Mouse (Mus musculus): ENCODE measurements around the gene Usp15. TPM values are rescaled to one million over a fixed set of nuclear protein-coding genes. Genes with fewer than 3 reads are reported as not detected.

Gene Usp15
- polyA plus RNA-seq, 1 experiment = 52.4 TPM

- H3K4me1 ChIP-seq (ENCODE audit: control insufficient read depth, insufficient read depth, low read length) = peaks cover 5% of the 10 kb centered on the region; the same call in 1 of the 2 replicates
- H3K4me3 ChIP-seq (replicated peaks; ENCODE audit: insufficient read depth, low read depth, low read length) = no peak overlapping the region
- H3K27me3 ChIP-seq (ENCODE audit: control insufficient read depth, insufficient read depth, low read length) = no peaks in the 10 kb centered on the region
- 43% methylated on average over 6 of the region's 6 CpGs for WGBS
- no peak for TF ChIP-seq POLR2A (IDR thresholded peaks at IDR 0.05; ENCODE audit: borderline replicate concordance, insufficient read depth, low read length)
- TF ChIP-seq CTCF (IDR thresholded peaks at IDR 0.05; ENCODE audit: borderline replicate concordance, insufficient read depth, low read depth, low read length) = no peak
- no peak overlapping the region for H3K27ac ChIP-seq (ENCODE audit: insufficient read depth, low read length)
- DNase-seq = peak in 1 of 2 experiments; percentile 17
These were observed 49.6 kb downstream of the Usp15 start for GRCm38 (mm10) chr10:123147180-123147579.

- H3K4me1 ChIP-seq (ENCODE audit: control insufficient read depth, insufficient read depth, low read length) = peaks cover 5% of the 10 kb centered on the region; the same call in 1 of the 2 replicates
- no peak overlapping the region for H3K27ac ChIP-seq (ENCODE audit: insufficient read depth, low read length)
- no peak for DNase-seq
- 93% methylated on average over 2 of the region's 2 CpGs for WGBS
- H3K4me3 ChIP-seq (replicated peaks; ENCODE audit: insufficient read depth, low read depth, low read length) = no peak overlapping the region
- H3K27me3 ChIP-seq (ENCODE audit: control insufficient read depth, insufficient read depth, low read length) = no peaks in the 10 kb centered on the region
- no peak for TF ChIP-seq POLR2A (IDR thresholded peaks at IDR 0.05; ENCODE audit: borderline replicate concordance, insufficient read depth, low read length)
- TF ChIP-seq CTCF (IDR thresholded peaks at IDR 0.05; ENCODE audit: borderline replicate concordance, insufficient read depth, low read depth, low read length) = no peak
These were observed 50.4 kb downstream of the Usp15 start for GRCm38 (mm10) chr10:123146349-123146748.

- Histone ChIP-seq H3K27me3 (ENCODE audit: control insufficient read depth, insufficient read depth, low read length) (no peaks in the 10 kb centered on the region), H3K27ac (ENCODE audit: insufficient read depth, low read length) (no peak overlapping the region), H3K4me3 (replicated peaks; ENCODE audit: insufficient read depth, low read depth, low read length) (no peak overlapping the region), H3K4me1 (ENCODE audit: control insufficient read depth, insufficient read depth, low read length) (peaks cover 5% of the 10 kb centered on the region; the same call in 1 of the 2 replicates)
- no peak for DNase-seq
- 54% methylated on average over 8 of the region's 8 CpGs for WGBS
- no peak for TF ChIP-seq POLR2A (IDR thresholded peaks at IDR 0.05; ENCODE audit: borderline replicate concordance, insufficient read depth, low read length)
- TF ChIP-seq CTCF (IDR thresholded peaks at IDR 0.05; ENCODE audit: borderline replicate concordance, insufficient read depth, low read depth, low read length) = no peak
These were observed 52.5 kb downstream of the Usp15 start for GRCm38 (mm10) chr10:123144256-123144655.

- WGBS = 25% methylated on average over 5 of the region's 5 CpGs
- no peaks in the 10 kb centered on the region for H3K27me3 ChIP-seq (ENCODE audit: control insufficient read depth, insufficient read depth, low read length)
- no peak overlapping the region for H3K27ac ChIP-seq (ENCODE audit: insufficient read depth, low read length)
- H3K4me3 ChIP-seq (replicated peaks; ENCODE audit: insufficient read depth, low read depth, low read length) = no peak overlapping the region
- TF ChIP-seq CTCF (IDR thresholded peaks at IDR 0.05; ENCODE audit: borderline replicate concordance, insufficient read depth, low read depth, low read length) (no peak), POLR2A (IDR thresholded peaks at IDR 0.05; ENCODE audit: borderline replicate concordance, insufficient read depth, low read length) (no peak)
- peaks cover 5% of the 10 kb centered on the region; the same call in 1 of the 2 replicates for H3K4me1 ChIP-seq (ENCODE audit: control insufficient read depth, insufficient read depth, low read length)
- peak; percentile 32 to 68 for DNase-seq
These were observed 54.3 kb downstream of the Usp15 start for GRCm38 (mm10) chr10:123142395-123143050.

- 47% methylated on average over 10 of the region's 10 CpGs for WGBS
- no peaks in the 10 kb centered on the region for H3K27me3 ChIP-seq (ENCODE audit: control insufficient read depth, insufficient read depth, low read length)
These were observed 61.0 kb downstream of the Usp15 start for GRCm38 (mm10) chr10:123135818-123136217.

GRCm38 (mm10) chr10:123131487-123131886 is 65.3 kb downstream of the Usp15 start:
- H3K4me1 ChIP-seq (ENCODE audit: control insufficient read depth, insufficient read depth, low read length) = no peaks in the 10 kb centered on the region
- H3K27ac ChIP-seq (ENCODE audit: insufficient read depth, low read length) = no peak overlapping the region
- DNase-seq = no peak
- WGBS = 94% methylated on average over 10 of the region's 10 CpGs
- H3K27me3 ChIP-seq (ENCODE audit: control insufficient read depth, insufficient read depth, low read length) = no peaks in the 10 kb centered on the region
- no peak for TF ChIP-seq POLR2A (IDR thresholded peaks at IDR 0.05; ENCODE audit: borderline replicate concordance, insufficient read depth, low read length)
- TF ChIP-seq CTCF (IDR thresholded peaks at IDR 0.05; ENCODE audit: borderline replicate concordance, insufficient read depth, low read depth, low read length) = no peak
- no peak overlapping the region for H3K4me3 ChIP-seq (replicated peaks; ENCODE audit: insufficient read depth, low read depth, low read length)

More at GRCm38 (mm10) chr10:123135818-123136217, 61.0 kb downstream of the Usp15 start:
- H3K4me3 ChIP-seq (replicated peaks; ENCODE audit: insufficient read depth, low read depth, low read length) = no peak overlapping the region
- no peak for TF ChIP-seq CTCF (IDR thresholded peaks at IDR 0.05; ENCODE audit: borderline replicate concordance, insufficient read depth, low read depth, low read length)
- no peak for TF ChIP-seq POLR2A (IDR thresholded peaks at IDR 0.05; ENCODE audit: borderline replicate concordance, insufficient read depth, low read length)
- no peak overlapping the region for H3K27ac ChIP-seq (ENCODE audit: insufficient read depth, low read length)
- no peak for DNase-seq
- H3K4me1 ChIP-seq (ENCODE audit: control insufficient read depth, insufficient read depth, low read length) = no peaks in the 10 kb centered on the region

DNA sequence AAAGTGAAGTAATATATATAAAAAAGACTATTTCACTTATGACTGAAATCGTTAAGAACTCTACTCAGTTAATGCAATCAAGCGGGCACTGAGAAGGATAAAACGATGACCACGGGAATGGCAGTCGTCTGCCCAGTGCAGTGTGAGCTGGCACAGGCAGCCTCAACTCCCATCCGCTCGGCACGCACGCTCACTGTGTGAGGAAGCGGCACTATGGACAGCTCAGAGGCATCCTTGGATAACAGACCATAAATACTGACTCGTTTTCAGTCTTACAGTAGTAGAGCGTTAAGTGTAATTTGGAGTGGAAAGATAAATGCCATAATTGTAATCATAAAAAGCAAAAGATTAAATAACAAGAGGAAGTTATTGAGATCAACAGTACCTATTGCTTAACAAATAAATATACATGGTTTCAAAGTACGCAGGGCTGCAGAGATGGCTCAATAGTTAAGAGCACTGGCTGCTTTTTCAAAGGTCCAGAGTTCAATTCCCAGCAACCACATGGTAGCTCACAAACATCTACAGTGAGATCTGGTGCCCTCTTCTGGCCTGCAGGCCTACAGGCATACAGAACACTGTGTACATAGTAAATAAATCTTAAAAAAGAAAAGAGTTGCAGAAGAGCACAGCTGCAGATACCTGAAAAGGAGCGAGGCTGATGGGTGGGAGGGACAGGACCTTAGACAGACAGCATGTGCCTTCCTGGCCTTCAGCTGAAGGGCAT is 76.0 kb downstream of the Usp15 start:
- TF ChIP-seq CTCF (IDR thresholded peaks at IDR 0.05; ENCODE audit: borderline replicate concordance, insufficient read depth, low read depth, low read length) (no peak), POLR2A (IDR thresholded peaks at IDR 0.05; ENCODE audit: borderline replicate concordance, insufficient read depth, low read length) (no peak)
- H3K27ac ChIP-seq (ENCODE audit: insufficient read depth, low read length) = no peak overlapping the region
- no peak for DNase-seq
- H3K4me3 ChIP-seq (replicated peaks; ENCODE audit: insufficient read depth, low read depth, low read length) = no peak overlapping the region
- H3K27me3 ChIP-seq (ENCODE audit: control insufficient read depth, insufficient read depth, low read length) = no peaks in the 10 kb centered on the region
- no peaks in the 10 kb centered on the region for H3K4me1 ChIP-seq (ENCODE audit: control insufficient read depth, insufficient read depth, low read length)
- 93% methylated on average over 14 of the region's 14 CpGs for WGBS

DNA sequence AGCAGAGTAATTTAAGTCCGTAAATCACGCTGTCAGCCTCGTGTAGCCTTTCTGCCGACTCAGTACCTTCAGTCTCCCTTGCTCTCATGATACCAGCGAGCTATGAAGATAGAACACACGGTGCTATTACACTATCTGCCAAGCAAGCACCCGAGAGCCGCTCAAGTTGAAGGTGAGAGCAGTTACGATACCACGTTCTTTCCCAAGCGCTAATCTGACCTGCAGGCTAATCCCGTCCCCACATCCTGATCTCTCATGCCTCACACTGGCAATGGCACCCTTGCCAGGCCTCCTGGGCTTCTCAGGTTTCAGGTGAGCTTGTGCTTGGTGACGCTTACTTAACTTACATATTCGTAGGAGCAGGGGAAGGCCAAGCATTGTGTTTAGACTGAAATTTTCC is 79.9 kb downstream of the Usp15 start:
- H3K4me1 ChIP-seq (ENCODE audit: control insufficient read depth, insufficient read depth, low read length) = no peaks in the 10 kb centered on the region
- 84% methylated on average over 14 of the region's 14 CpGs for WGBS
- DNase-seq = no peak
- H3K27ac ChIP-seq (ENCODE audit: insufficient read depth, low read length) = no peak overlapping the region
- H3K27me3 ChIP-seq (ENCODE audit: control insufficient read depth, insufficient read depth, low read length) = no peaks in the 10 kb centered on the region
- TF ChIP-seq POLR2A (IDR thresholded peaks at IDR 0.05; ENCODE audit: borderline replicate concordance, insufficient read depth, low read length) = no peak
- TF ChIP-seq CTCF (IDR thresholded peaks at IDR 0.05; ENCODE audit: borderline replicate concordance, insufficient read depth, low read depth, low read length) = no peak
- no peak overlapping the region for H3K4me3 ChIP-seq (replicated peaks; ENCODE audit: insufficient read depth, low read depth, low read length)
